Mouse (Mus musculus): Measurements from ENCODE around the gene Epop. TPM values are rescaled to one million over a fixed set of nuclear protein-coding genes. Genes with fewer than 3 reads are reported as not detected.

The Epop gene
- polyA plus RNA-seq, 1 experiment from 2014 or later, result 1.1 TPM

GRCm38 (mm10) chr11:97591910-97592309 lies 37.6 kb downstream of the Epop start:
- TF ChIP-seq CTCF (IDR thresholded peaks at IDR 0.05; ENCODE audit: low read depth), result no peak
- no peak overlapping the region for H3K4me3 ChIP-seq (ENCODE audit: low read depth, low read length)

GRCm38 (mm10) chr11:97590227-97590960 lies 39.1 kb downstream of the Epop start:
- Histone ChIP-seq H3K4me1 (replicated peaks; ENCODE audit: control insufficient read depth, insufficient read depth, low read length) (0 out of 2 replicates have a peak, but pooled peaks cover 3% of the 10 kb centered on the region), H3K9ac (ENCODE audit: low read depth, low read length) (no peak overlapping the region), H3K4me2 (replicated peaks; ENCODE audit: low read depth) (no peak overlapping the region), H3K9me3 (ENCODE audit: control insufficient read depth) (no peaks in the 10 kb centered on the region), H3K36me3 (ENCODE audit: control insufficient read depth, insufficient read depth) (no peaks in the 10 kb centered on the region), H3K27me3 (replicated peaks; ENCODE audit: control insufficient read depth, insufficient read depth, low read length) (no peaks in the 10 kb centered on the region), H3K4me3 (ENCODE audit: low read depth, low read length) (no peak overlapping the region), H3K27ac (ENCODE audit: low read depth, low read length) (no peak overlapping the region)
- no peak for TF ChIP-seq CTCF (IDR thresholded peaks at IDR 0.05; ENCODE audit: low read depth)
- 44% methylated on average over 24 of the region's 24 CpGs for WGBS
- no peak for ATAC-seq

More at GRCm38 (mm10) chr11:97591910-97592309, 37.6 kb downstream of the Epop start:
- Histone ChIP-seq H3K36me3 (ENCODE audit: control insufficient read depth, insufficient read depth) (no peaks in the 10 kb centered on the region), H3K9ac (ENCODE audit: low read depth, low read length) (no peak overlapping the region), H3K27ac (ENCODE audit: low read depth, low read length) (no peak overlapping the region), H3K9me3 (ENCODE audit: control insufficient read depth) (no peaks in the 10 kb centered on the region), H3K27me3 (replicated peaks; ENCODE audit: control insufficient read depth, insufficient read depth, low read length) (no peaks in the 10 kb centered on the region), H3K4me1 (replicated peaks; ENCODE audit: control insufficient read depth, insufficient read depth, low read length) (no peaks in the 10 kb centered on the region), H3K4me2 (replicated peaks; ENCODE audit: low read depth) (no peak overlapping the region)
- 49% methylated on average over 5 of the region's 5 CpGs for WGBS
- no peak for ATAC-seq

- Histone ChIP-seq H3K27ac (ENCODE audit: low read depth, low read length) (no peak overlapping the region), H3K36me3 (ENCODE audit: control insufficient read depth, insufficient read depth) (no peaks in the 10 kb centered on the region), H3K4me3 (ENCODE audit: low read depth, low read length) (no peak overlapping the region), H3K4me1 (replicated peaks; ENCODE audit: control insufficient read depth, insufficient read depth, low read length) (0 out of 2 replicates have a peak, but pooled peaks cover 3% of the 10 kb centered on the region), H3K9ac (ENCODE audit: low read depth, low read length) (no peak overlapping the region), H3K9me3 (ENCODE audit: control insufficient read depth) (no peaks in the 10 kb centered on the region), H3K27me3 (replicated peaks; ENCODE audit: control insufficient read depth, insufficient read depth, low read length) (no peaks in the 10 kb centered on the region), H3K4me2 (replicated peaks; ENCODE audit: low read depth) (no peak overlapping the region)
- TF ChIP-seq CTCF (IDR thresholded peaks at IDR 0.05; ENCODE audit: low read depth), result no peak
- ATAC-seq, result no peak
- WGBS, result 22% methylated on average over 10 of the region's 10 CpGs
Observed at GRCm38 (mm10) chr11:97589216-97589615, 40.3 kb downstream of the Epop start.

- H3K9me3 ChIP-seq (ENCODE audit: control insufficient read depth), result no peaks in the 10 kb centered on the region
- no peak overlapping the region for H3K4me3 ChIP-seq (ENCODE audit: low read depth, low read length)
- no peak for TF ChIP-seq CTCF (IDR thresholded peaks at IDR 0.05; ENCODE audit: low read depth)
- no peak overlapping the region for H3K27ac ChIP-seq (ENCODE audit: low read depth, low read length)
- peak; percentile 47 for ATAC-seq
- 32% methylated on average over 10 of the region's 10 CpGs for WGBS
- no peak overlapping the region for H3K9ac ChIP-seq (ENCODE audit: low read depth, low read length)
- no peaks in the 10 kb centered on the region for H3K36me3 ChIP-seq (ENCODE audit: control insufficient read depth, insufficient read depth)
- H3K27me3 ChIP-seq (replicated peaks; ENCODE audit: control insufficient read depth, insufficient read depth, low read length), result no peaks in the 10 kb centered on the region
- no peak overlapping the region for H3K4me2 ChIP-seq (replicated peaks; ENCODE audit: low read depth)
- 0 out of 2 replicates have a peak, but pooled peaks cover 3% of the 10 kb centered on the region for H3K4me1 ChIP-seq (replicated peaks; ENCODE audit: control insufficient read depth, insufficient read depth, low read length)
Observed at GRCm38 (mm10) chr11:97585932-97586331, 43.6 kb downstream of the Epop start.

- ATAC-seq, result no peak
- H3K27me3 ChIP-seq (replicated peaks; ENCODE audit: control insufficient read depth, insufficient read depth, low read length), result no peaks in the 10 kb centered on the region
- 81% methylated on average over 7 of the region's 7 CpGs for WGBS
- H3K9ac ChIP-seq (ENCODE audit: low read depth, low read length), result no peak overlapping the region
- TF ChIP-seq CTCF (IDR thresholded peaks at IDR 0.05; ENCODE audit: low read depth), result no peak
- no peak overlapping the region for H3K4me2 ChIP-seq (replicated peaks; ENCODE audit: low read depth)
- 0 out of 2 replicates have a peak, but pooled peaks cover 3% of the 10 kb centered on the region for H3K4me1 ChIP-seq (replicated peaks; ENCODE audit: control insufficient read depth, insufficient read depth, low read length)
- H3K27ac ChIP-seq (ENCODE audit: low read depth, low read length), result no peak overlapping the region
- no peaks in the 10 kb centered on the region for H3K36me3 ChIP-seq (ENCODE audit: control insufficient read depth, insufficient read depth)
- H3K9me3 ChIP-seq (ENCODE audit: control insufficient read depth), result no peaks in the 10 kb centered on the region
- no peak overlapping the region for H3K4me3 ChIP-seq (ENCODE audit: low read depth, low read length)
Observed at GRCm38 (mm10) chr11:97584476-97584875, 45.0 kb downstream of the Epop start.

GRCm38 (mm10) chr11:97579088-97579857 lies 50.2 kb downstream of the Epop start:
- TF ChIP-seq CTCF (IDR thresholded peaks at IDR 0.05; ENCODE audit: low read depth), result no peak
- ATAC-seq, result no peak
- Histone ChIP-seq H3K9ac (ENCODE audit: low read depth, low read length) (no peak overlapping the region), H3K9me3 (ENCODE audit: control insufficient read depth) (no peaks in the 10 kb centered on the region), H3K4me1 (replicated peaks; ENCODE audit: control insufficient read depth, insufficient read depth, low read length) (no peaks in the 10 kb centered on the region; the same call in 1 of the 2 replicates), H3K27me3 (replicated peaks; ENCODE audit: control insufficient read depth, insufficient read depth, low read length) (peaks cover 16% of the 10 kb centered on the region), H3K36me3 (ENCODE audit: control insufficient read depth, insufficient read depth) (no peaks in the 10 kb centered on the region), H3K27ac (ENCODE audit: low read depth, low read length) (no peak overlapping the region), H3K4me3 (ENCODE audit: low read depth, low read length) (no peak overlapping the region), H3K4me2 (replicated peaks; ENCODE audit: low read depth) (no peak overlapping the region)
- WGBS, result 36% methylated on average over 10 of the region's 10 CpGs
